Mouse (Mus musculus) right cerebral cortex, adult 18-20 months (tissue): ENCODE results near the gene Tctn1.

Source experiments
- DNase-seq: peaks from one replicate; pipeline ENCODE4 v3.0.0; 2022; ENCODE audit warnings: mixed read lengths

Gene Tctn1

GRCm38 (mm10) chr5:122246547-122247167 lies 17.6 kb downstream of the Tctn1 start:
- no peak for DNase-seq

DNA sequence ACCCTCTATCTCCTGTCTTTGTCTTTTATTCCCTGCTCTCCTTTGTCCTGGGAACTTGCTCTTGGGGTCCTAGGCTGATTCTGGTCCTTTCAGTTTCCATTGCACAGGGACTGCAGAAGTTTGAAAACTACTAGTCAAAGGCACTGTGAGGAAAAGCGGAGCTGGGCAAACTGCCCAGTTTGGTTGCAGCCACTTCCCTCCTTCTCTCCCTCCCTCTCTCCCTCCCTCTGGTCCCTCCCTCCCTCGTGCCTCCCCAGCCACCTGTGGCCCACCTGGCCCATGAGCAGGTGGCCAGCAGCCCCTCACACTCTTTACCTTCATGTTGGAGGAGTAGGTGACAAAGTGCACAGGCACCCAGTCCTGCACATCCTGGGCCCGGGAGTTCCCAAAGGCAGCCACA lies 19.1 kb downstream of the Tctn1 start:
- no peak for DNase-seq

GRCm38 (mm10) chr5:122243781-122244523 lies 20.3 kb downstream of the Tctn1 start:
- peak; percentile 57 for DNase-seq

- DNase-seq: no peak
Measured at GRCm38 (mm10) chr5:122242521-122243123, 21.6 kb downstream of the Tctn1 start.

GRCm38 (mm10) chr5:122240989-122241388 lies 23.3 kb downstream of the Tctn1 start:
- no peak for DNase-seq

DNA sequence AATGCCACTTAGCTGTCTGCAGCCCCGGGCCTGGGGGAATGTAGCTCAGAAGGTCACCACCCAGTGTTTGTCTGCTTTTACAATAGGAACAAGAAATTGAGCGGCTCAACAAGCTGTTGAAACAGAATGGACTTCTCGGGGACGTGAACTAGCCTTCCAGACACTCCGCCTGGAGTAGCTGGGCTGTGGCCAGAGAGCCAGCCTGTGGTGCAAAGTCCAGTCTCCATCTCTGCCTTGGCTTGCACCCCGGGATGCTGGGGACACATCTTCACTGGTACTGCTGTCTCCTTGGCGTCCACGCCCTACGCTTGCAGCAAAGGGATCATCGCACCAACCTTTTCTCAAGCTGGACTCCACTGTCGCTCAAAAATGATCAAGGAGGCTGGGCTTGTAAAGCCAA lies 23.7 kb downstream of the Tctn1 start:
- no peak for DNase-seq

- no peak for DNase-seq
Measured at GRCm38 (mm10) chr5:122239618-122240017, 24.6 kb downstream of the Tctn1 start.

DNA sequence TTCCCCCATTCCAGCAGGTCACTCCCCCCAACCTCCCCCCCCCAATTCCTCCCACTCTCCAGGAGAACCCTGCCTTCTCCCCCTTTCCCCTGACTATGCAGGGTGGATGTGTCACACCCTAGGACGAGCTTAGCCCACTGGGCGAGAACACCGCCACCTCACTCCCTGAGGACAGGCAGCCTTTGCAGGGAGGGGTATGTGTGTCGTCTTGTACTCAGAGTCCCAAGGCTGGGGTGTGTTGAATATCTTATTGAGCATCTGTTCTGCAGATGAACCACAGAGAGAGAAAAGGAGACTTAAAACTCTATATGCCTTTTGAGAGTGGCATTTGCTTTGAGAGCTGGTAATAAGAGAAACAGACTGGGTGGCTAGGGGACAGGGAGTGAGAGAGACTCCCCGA lies 27.1 kb downstream of the Tctn1 start:
- DNase-seq: peak; percentile 31

DNA sequence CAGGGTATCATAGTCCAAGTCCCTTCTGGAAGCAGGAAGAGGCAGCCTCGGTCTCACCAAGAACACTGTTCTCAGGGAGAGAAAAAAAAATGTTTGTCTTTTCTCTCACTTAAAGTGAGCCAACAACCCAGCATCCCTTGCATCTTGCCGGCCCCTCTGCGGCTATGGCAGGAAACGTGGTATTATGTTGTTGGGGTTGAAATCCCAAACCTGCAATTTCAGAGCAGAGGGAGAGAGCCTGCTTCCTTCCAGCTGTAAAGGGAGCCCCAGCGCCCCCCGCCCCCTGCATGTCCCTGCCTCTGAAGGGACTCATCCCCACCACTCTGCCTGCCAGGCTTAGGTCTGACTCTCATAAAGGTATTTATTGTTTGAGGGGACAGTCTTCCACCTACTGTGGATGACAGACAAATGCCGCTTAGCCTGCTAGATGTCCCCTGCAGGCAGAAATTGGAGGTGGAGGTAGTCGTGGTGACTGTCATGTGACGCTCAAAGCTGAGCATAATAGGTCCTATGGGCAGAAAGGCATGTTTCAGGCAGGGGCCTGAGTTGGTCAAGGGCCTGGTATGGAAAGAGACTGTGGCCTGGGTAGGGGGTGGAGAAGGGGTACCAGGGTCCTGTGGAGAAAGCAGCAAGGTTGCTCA lies 28.9 kb downstream of the Tctn1 start:
- no peak for DNase-seq

GRCm38 (mm10) chr5:122234319-122235195 lies 29.7 kb downstream of the Tctn1 start:
- no peak for DNase-seq

DNA sequence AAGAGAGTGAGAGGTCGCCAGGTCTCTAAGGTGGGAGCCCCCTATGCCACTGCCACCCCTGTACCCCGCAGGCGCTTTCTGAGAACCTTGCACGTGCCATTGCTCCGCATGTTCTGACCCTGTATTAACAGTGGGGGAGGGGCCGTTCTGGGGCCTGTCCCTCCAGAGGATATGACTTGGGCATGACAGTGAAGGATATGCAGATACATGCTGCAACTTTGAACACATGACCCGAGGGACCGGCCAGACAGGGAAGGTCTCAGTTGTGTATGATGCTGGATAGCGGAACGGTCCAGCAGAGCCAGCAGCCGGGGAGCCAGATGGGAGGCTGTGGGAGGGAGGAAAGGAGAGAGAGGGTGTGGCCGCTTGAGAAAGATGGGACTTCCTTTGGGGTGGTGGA lies 30.6 kb downstream of the Tctn1 start:
- no peak for DNase-seq

DNA sequence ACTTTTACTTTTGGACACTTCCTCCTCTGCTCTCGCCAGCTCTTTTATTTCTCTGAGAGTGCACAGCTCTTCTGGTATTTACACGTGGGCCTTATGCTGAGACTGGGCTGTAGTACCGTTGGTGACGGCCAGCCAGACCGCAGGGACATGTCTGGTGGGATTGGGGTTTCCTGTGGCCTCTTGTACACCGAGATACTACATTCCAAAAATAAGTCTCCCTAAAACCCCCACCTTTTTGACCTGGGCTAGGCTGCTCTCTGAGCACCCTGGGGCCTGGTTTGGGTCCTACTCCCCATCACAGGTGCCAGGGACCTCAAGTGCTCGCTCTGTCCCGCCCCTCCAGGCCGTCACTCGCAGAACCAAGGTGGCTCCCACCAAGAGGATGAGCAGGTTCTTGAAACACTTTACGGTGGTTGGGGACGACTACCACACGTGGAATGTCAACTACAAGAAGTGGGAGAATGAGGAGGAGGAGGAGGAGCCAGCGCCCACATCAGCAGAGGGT lies 31.1 kb downstream of the Tctn1 start:
- DNase-seq: no peak

- DNase-seq: no peak
Measured at GRCm38 (mm10) chr5:122232004-122232403, 32.3 kb downstream of the Tctn1 start.

DNA sequence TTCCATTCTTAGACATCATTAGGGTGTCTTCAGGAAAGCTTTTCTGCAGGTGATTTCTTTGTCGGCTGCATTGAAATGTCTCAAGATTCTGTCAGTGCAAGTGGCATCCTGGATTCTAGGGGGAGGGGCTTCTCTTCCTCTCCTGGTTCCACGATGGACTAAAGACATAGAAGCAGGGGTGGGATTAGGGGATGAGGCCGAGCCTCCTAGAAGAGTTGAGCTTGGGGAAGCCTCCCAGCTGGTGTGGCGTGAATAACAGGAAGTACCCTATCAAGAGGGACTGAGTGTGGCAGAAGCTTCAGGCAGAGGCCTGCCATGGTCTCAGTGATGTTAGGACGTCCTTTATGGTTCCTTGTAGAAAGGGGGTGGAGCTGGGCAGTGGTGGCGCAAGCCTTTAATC lies 32.8 kb downstream of the Tctn1 start:
- DNase-seq: no peak

DNA sequence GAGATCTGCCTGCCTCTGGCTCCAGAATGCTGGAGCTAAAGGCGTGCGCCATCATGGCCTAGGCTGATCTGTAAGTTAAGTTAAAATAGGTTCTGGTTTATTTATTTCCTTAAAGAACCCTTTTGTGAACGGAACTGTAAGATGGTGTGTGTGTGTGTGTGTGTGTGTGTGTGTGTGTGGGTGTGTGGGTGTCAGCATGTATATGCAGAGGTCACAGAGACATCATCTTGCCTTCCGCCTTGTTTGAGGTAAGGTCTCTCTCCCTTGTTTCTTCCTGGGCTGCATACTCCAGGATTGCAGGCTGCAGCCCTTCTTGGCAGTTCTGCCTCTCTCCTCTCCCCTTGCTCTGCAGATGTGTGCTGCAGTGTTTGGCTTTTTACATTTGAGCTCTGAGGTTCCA lies 33.4 kb downstream of the Tctn1 start:
- no peak for DNase-seq

GRCm38 (mm10) chr5:122228772-122229171 lies 35.5 kb downstream of the Tctn1 start:
- DNase-seq: no peak

DNA sequence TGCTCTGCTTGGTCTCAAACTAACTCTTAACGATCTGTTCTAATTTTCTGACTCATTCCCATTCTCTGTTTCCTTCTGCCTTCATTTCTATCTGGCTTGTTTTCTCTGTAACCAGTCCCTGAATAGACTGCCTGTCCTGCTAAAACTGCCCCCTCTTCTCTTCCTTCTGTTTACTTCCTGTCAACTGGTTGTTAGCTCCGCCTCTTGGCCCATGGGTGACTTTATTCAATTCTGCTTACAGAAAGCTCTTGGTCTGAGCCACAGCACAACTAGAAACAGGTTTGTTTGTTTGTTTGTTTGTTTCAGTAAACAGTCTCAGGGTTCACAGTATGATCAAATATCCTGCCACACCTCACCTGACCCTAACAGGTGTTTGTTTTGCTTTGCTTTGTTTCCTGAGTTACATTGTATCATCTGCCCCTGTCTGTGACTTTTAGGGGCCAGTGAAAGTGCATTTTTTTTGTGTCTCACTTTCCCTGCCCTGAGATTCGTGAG lies 35.9 kb downstream of the Tctn1 start:
- DNase-seq: no peak

- DNase-seq: no peak
Measured at GRCm38 (mm10) chr5:122224291-122224690, 40.0 kb downstream of the Tctn1 start.

DNA sequence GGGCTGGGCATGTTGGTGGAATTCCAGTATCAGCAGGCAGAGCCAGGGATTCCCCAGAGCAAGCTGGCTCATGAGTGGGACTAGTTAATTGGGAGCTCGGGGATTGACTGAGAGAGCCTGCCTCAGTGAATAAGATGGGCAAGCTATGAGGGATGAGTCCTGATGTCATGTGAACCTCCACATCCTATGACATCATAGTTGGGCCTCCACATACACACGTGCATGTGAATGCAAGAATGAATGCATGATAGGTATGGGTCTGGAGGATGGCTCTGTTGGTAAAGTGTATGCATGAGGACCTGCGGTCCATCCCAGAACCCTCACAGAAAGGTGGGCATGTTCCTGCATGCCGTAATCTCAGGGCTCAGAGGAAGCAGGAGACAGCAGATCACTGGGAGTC lies 43.2 kb downstream of the Tctn1 start:
- no peak for DNase-seq

DNA sequence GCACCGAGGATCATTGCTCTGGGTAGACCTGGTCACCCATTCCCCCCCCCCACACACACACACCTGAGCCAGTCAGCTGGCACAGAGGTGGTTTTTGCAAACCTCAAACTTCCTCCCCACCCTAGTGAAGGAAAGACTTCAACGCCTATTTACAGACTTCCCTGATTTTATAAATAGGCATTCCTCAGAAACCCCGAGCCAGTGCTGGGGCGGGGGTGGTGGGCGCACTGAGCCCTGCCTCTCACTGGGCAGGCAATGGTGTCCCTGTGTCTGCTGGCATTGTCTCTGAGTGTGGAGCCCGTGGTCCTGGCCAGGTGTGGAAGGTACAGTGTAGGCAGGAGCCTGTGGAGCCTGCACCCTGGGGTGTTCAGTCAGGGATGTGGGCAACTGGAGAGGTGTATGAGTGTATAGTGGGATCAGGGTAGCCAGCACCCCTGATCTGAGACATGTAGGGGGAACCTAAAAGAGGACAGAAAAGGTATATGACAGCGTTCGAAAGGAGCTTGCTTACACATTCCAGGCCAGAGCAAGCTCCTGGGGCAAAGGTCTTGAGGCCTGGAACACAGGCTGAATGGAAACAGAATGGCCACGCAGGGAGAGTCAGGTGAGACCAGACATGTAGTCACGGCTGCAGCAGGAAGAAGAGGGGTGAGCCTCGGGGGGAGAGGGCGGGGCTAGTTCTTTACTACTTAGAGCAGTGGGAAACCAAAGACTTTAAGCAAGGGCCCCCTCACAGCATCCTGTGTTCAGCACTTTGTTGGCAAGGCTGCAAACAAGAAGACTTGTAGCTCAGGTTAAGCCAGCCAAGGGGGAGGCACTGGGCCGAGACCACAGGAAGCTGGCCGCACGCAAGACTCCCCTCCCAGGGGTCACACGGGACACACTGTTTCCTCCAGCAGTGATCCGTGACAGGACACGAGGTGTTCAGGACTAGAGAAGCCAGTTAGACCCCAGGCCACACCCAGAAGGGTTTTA lies 44.3 kb downstream of the Tctn1 start:
- DNase-seq: no peak

DNA sequence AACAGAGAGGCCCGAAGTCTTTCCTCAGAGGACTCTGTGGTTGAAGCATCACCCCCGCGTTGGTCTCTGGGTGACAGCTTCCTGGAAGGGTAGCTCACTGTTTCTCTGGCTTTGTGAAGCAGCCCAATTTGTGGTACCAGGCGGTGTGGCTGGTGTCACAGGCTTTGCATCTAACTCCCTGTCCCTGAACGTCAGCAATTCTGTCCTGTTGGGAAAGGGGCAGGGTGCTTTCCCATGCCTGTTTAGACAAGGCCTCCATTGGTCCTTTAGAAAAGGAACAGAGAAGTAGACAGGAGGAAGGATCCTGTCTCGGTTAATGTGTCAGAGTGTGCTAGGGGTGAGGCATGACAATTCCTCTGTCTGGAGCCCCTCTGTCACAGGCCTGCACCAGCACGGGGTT lies 45.3 kb downstream of the Tctn1 start:
- DNase-seq: no peak
